Mouse (Mus musculus) CH12.LX (cell line): ENCODE results near the gene H2-DMa. TPM values are rescaled to one million over a fixed set of nuclear protein-coding genes. Genes with fewer than 3 reads are reported as not detected.

ENCODE experiments used
- DNase-seq: peaks from one replicate; pipeline ENCODE4 v3.0.0-alpha.2; 2013; ENCODE audit errors: extremely low read depth
- H3K27ac ChIP-seq: 2 replicates; pipeline ENCODE4 v1.5.1; 2012; ENCODE audit warnings: low read depth, mild to moderate bottlenecking, control low read depth, moderate library complexity; ENCODE audit not compliant: insufficient read depth
- H3K27me3 ChIP-seq: replicated peaks from 2 replicates; pipeline ENCODE3; 2012; ENCODE audit warnings: inconsistent platforms
- H3K36me3 ChIP-seq, 2 experiments: replicated peaks in 1 of 2; 2 replicates each; pipeline versions ENCODE3 to v1.6.1; 2012; ENCODE audit warnings: inconsistent platforms in 1 of 2, low read length in 1 of 2, mild to moderate bottlenecking in 1 of 2, mixed read lengths in 1 of 2, moderate library complexity in 1 of 2; ENCODE audit not compliant: control insufficient read depth in 1 of 2, insufficient read depth in 1 of 2
- H3K4me1 ChIP-seq, 2 experiments: 2 replicates each; pipeline ENCODE4 v1.6.1; 2012; ENCODE audit warnings: inconsistent platforms in 1 of 2, moderate library complexity in 1 of 2; ENCODE audit not compliant: insufficient read depth in 2 of 2, control insufficient read depth in 1 of 2
- H3K4me2 ChIP-seq: 2 replicates; pipeline ENCODE4 v1.6.1; 2012; ENCODE audit warnings: low read depth, mild to moderate bottlenecking, control low read depth; ENCODE audit not compliant: poor library complexity, insufficient read depth, severe bottlenecking
- H3K4me3 ChIP-seq, 3 experiments: fragments of 150-350 bp in 1 of 3; sonication (generic) in 1 of 3; replicated peaks in 1 of 3; 2 replicates each; pipeline versions ENCODE3 to v1.5.1; 2011 to 2012; ENCODE audit warnings: low read depth in 2 of 3, low read length in 2 of 3, mild to moderate bottlenecking in 2 of 3, moderate library complexity in 2 of 3, control low read depth in 1 of 3, improper control_type of control experiment in 1 of 3, inconsistent platforms in 1 of 3, mixed read lengths in 1 of 3; ENCODE audit not compliant: poor library complexity in 1 of 3
- H3K79me2 ChIP-seq: replicated peaks from 2 replicates; pipeline ENCODE4 v1.6.1; 2012; ENCODE audit warnings: mild to moderate bottlenecking, moderate library complexity; ENCODE audit not compliant: control insufficient read depth, poor library complexity, insufficient read depth, severe bottlenecking; ENCODE audit errors: extremely low read depth
- H3K9ac ChIP-seq: 2 replicates; pipeline ENCODE4 v1.6.1; 2012; ENCODE audit warnings: low read depth, mild to moderate bottlenecking, control low read depth, moderate library complexity; ENCODE audit not compliant: insufficient read depth
- H3K9me3 ChIP-seq: replicated peaks from 2 replicates; pipeline ENCODE3; 2012; ENCODE audit warnings: low read length, inconsistent platforms, mixed read lengths
- BHLHE40 ChIP-seq: IDR thresholded peaks from 2 replicates; pipeline ENCODE4 v1.6.1; 2011; ENCODE audit warnings: mild to moderate bottlenecking, low read depth, low read length, improper control_type of control experiment
- CHD1 ChIP-seq: IDR thresholded peaks from 2 replicates; pipeline ENCODE4 v1.6.1; 2012; ENCODE audit warnings: low read depth, low read length, improper control_type of control experiment, inconsistent platforms
- CHD2 ChIP-seq: IDR thresholded peaks from 2 replicates; pipeline ENCODE4 v1.6.1; 2011; ENCODE audit warnings: low read length, improper control_type of control experiment
- E2F4 ChIP-seq: IDR thresholded peaks from 2 replicates; pipeline ENCODE4 v1.6.1; 2011; ENCODE audit warnings: low read depth, low read length, improper control_type of control experiment; ENCODE audit not compliant: insufficient replicate concordance
- ELF1 ChIP-seq: IDR thresholded peaks from 2 replicates; pipeline ENCODE4 v1.6.1; 2014; ENCODE audit warnings: low read depth, mild to moderate bottlenecking, inconsistent platforms, low read length, improper control_type of control experiment
- HCFC1 ChIP-seq: IDR thresholded peaks from 2 replicates; pipeline ENCODE4 v1.6.1; 2012; ENCODE audit warnings: low read depth, mild to moderate bottlenecking, inconsistent platforms, low read length, improper control_type of control experiment
- IRF4 ChIP-seq: IDR thresholded peaks from 2 replicates; pipeline ENCODE4 v1.6.1; 2014; ENCODE audit warnings: low read depth, mild to moderate bottlenecking, inconsistent platforms, low read length, improper control_type of control experiment
- JUN ChIP-seq: IDR thresholded peaks from 2 replicates; pipeline ENCODE4 v1.6.1; 2011; ENCODE audit warnings: low read depth, mild to moderate bottlenecking, low read length, improper control_type of control experiment, moderate library complexity; ENCODE audit not compliant: insufficient read depth
- JUND ChIP-seq: conservative IDR thresholded peaks from 2 replicates; pipeline ENCODE4 v1.6.1; 2011; ENCODE audit warnings: low read depth, low read length, improper control_type of control experiment
- KAT2A ChIP-seq: IDR thresholded peaks from 2 replicates; pipeline ENCODE4 v1.6.1; 2012; ENCODE audit warnings: low read length, improper control_type of control experiment, inconsistent platforms; ENCODE audit not compliant: insufficient replicate concordance
- MAFK ChIP-seq: IDR thresholded peaks from 2 replicates; pipeline ENCODE4 v1.6.1; 2011; ENCODE audit warnings: low read length, improper control_type of control experiment; ENCODE audit not compliant: insufficient replicate concordance
- MAX ChIP-seq: IDR thresholded peaks from 2 replicates; pipeline ENCODE4 v1.6.1; 2011; ENCODE audit warnings: low read length, improper control_type of control experiment
- MEF2A ChIP-seq: IDR thresholded peaks from 2 replicates; pipeline ENCODE4 v1.6.1; 2014; ENCODE audit warnings: low read depth, mild to moderate bottlenecking, inconsistent platforms, low read length, improper control_type of control experiment, borderline replicate concordance
- MYC ChIP-seq: IDR thresholded peaks from 2 replicates; pipeline ENCODE4 v1.6.1; 2011; ENCODE audit warnings: low read depth, mild to moderate bottlenecking, improper control_type of control experiment, low read length
- NELFE ChIP-seq: IDR thresholded peaks from 2 replicates; pipeline ENCODE4 v1.6.1; 2011; ENCODE audit warnings: low read depth, low read length, improper control_type of control experiment
- NRF1 ChIP-seq: IDR thresholded peaks from 2 replicates; pipeline ENCODE4 v1.6.1; 2014; ENCODE audit warnings: low read depth, mild to moderate bottlenecking, inconsistent platforms, low read length, improper control_type of control experiment, moderate library complexity
- POLR2A ChIP-seq: IDR thresholded peaks from 2 replicates; pipeline ENCODE4 v1.6.1; 2011; ENCODE audit warnings: low read depth, mild to moderate bottlenecking, improper control_type of control experiment, low read length
- POLR2AphosphoS2 ChIP-seq: IDR thresholded peaks from 2 replicates; pipeline ENCODE4 v1.6.1; 2011; ENCODE audit warnings: low read depth, low read length, improper control_type of control experiment
- RAD21 ChIP-seq: IDR thresholded peaks from 2 replicates; pipeline ENCODE4 v1.6.1; 2011; ENCODE audit warnings: low read depth, mild to moderate bottlenecking, low read length, improper control_type of control experiment, moderate library complexity
- RCOR1 ChIP-seq: conservative IDR thresholded peaks from 2 replicates; pipeline ENCODE4 v1.6.1; 2012; ENCODE audit warnings: low read depth, mild to moderate bottlenecking, inconsistent platforms, low read length, improper control_type of control experiment
- SIN3A ChIP-seq: IDR thresholded peaks from 2 replicates; pipeline ENCODE4 v1.6.1; 2012; ENCODE audit warnings: low read length, improper control_type of control experiment, inconsistent platforms
- SMC3 ChIP-seq: IDR thresholded peaks from 2 replicates; pipeline ENCODE4 v1.6.1; 2011; ENCODE audit warnings: low read depth, low read length, improper control_type of control experiment
- TBP ChIP-seq: conservative IDR thresholded peaks from 2 replicates; pipeline ENCODE4 v1.6.1; 2011; ENCODE audit warnings: low read depth, low read length, improper control_type of control experiment
- USF1 ChIP-seq: IDR thresholded peaks from 2 replicates; pipeline ENCODE4 v1.6.1; 2014; ENCODE audit warnings: low read depth, mild to moderate bottlenecking, inconsistent platforms, low read length, improper control_type of control experiment
- ZKSCAN1 ChIP-seq: IDR thresholded peaks from 2 replicates; pipeline ENCODE4 v1.6.1; 2012; ENCODE audit warnings: low read depth, inconsistent platforms, low read length, improper control_type of control experiment, borderline replicate concordance
- ZMIZ1 ChIP-seq: IDR thresholded peaks from 2 replicates; pipeline ENCODE4 v1.6.1; 2012; ENCODE audit warnings: low read depth, mild to moderate bottlenecking, inconsistent platforms, low read length, improper control_type of control experiment
- ZNF384 ChIP-seq: IDR thresholded peaks from 2 replicates; pipeline ENCODE4 v1.6.1; 2012; ENCODE audit warnings: low read depth, low read length, improper control_type of control experiment, inconsistent platforms
- dilution Hi-C: fragments of 300-500 bp; cut with MboI; formaldehyde crosslinking; loops from 2 replicates; pipeline ENCODE4 v1.14.3; 2020; ENCODE audit warnings: low sequenced_read_pairs; ENCODE audit not compliant: extremely low pct_unique_long_range_greater_than_20kb, extremely low pct_ligation_motif_present
- in situ Hi-C: fragments of 300-500 bp; cut with MboI; formaldehyde crosslinking; loops from 3 replicates; pipeline ENCODE4 v1.14.3; 2019; ENCODE audit warnings: low sequenced_read_pairs, low pct_ligation_motif_present, low pct_unique_long_range_greater_than_20kb, mixed read lengths
- polyA plus RNA-seq: library from polyadenylated mRNA; unstranded; fragments of >175 nt; gene quantifications from 2 replicates; pipeline ENCODE4 v1.2.1, GENCODE M21; 2012; ENCODE audit warnings: low read depth; ENCODE audit not compliant: insufficient read length
- total RNA-seq, 2 experiments: library from RNA; depleted of rRNA; stranded (reverse); fragments of 300-350 nt in 1 of 2; fragments of >200 nt in 1 of 2; gene quantifications; 2 replicates each; pipeline ENCODE4 v1.2.3; 2012 to 2014

The H2-DMa gene
- total and polyA plus RNA-seq, 3 experiments: 67.7 to 119 (median 112) TPM

DNA sequence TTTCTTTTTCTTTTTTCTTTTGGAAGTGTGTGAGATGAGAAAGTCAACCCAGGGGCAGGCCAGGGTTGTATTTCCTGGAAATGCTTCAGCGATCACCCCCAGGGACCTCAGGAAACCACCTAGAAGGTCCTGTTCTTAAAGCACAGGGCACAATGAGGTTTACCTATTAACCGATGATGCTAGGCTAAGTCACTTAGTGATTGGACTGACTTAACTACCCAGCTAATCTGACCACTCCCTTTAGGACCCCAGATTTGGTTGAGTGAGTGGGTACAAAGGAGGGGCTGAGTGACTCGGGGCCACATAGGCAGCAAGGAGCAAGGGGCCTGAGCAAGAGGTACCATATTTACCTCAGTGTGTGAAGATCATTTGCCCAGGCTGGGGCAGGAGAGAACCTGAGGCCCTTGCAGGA is 25.6 kb downstream of the H2-DMa start (continued):
- TF ChIP-seq MEF2A (0 out of 2 replicates have a peak, but pooled peaks have one; percentile 42), KAT2A (no peak), SMC3 (no peak), ZMIZ1 (peak; percentile 43; the same call in 1 of the 2 replicates), RAD21 (no peak), E2F4 (no peak), SIN3A (0 out of 2 replicates have a peak, but pooled peaks have one; percentile 48), BHLHE40 (peak; percentile 2; the same call in 1 of the 2 replicates), ZNF384 (peak; percentile 59), ZKSCAN1 (no peak), USF1 (no peak), MAX (peak; percentile 12; the same call in 1 of the 2 replicates), IRF4 (peak; percentile 64), MAFK (0 out of 2 replicates have a peak, but pooled peaks have one; percentile 19), HCFC1 (peak; percentile 39; the same call in 1 of the 2 replicates), POLR2AphosphoS2 (no peak), MYC (no peak), CHD1 (no peak), POLR2A (peak; percentile 58; the same call in 1 of the 2 replicates), NELFE (0 out of 2 replicates have a peak, but pooled peaks have one; percentile 49), ELF1 (peak; percentile 77), JUND (no peak), RCOR1 (peak; percentile 20; the same call in 1 of the 2 replicates)

DNA sequence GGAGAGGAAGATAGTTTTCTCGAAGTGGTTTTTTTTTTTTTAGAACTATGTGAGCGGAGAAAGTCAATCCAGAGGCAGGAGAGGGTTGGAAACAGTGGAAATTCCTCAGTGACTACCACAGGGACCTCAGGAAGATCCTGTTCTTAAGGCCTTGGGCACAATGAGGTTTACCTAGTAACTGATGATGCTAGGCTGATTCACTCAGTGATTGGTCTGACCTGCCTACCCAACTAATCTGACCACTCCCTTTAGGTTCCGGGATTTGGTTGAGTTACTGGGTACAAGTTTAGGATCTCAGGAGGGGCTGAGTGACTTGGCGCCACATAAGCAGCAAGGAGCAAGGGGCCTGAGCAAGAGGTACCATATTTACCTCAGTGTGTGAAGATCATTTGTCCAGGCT is 33.6 kb downstream of the H2-DMa start, which contains the start of gene H2-DMb1:
H2-DMb1 (plus strand) TSS at position 150 of the 400 bp plus-strand sequence.
- dilution Hi-C loops (no loop called here), in situ Hi-C loops (no loop called here)
- H3K36me3 ChIP-seq: peaks cover 5 to 30% of the 10 kb centered on the region in 2 experiments
- H3K4me1 ChIP-seq: peaks cover 2 to 17% of the 10 kb centered on the region in 2 experiments; a peak in 3 of 4 replicates
- no peak within 1 kb of the TSS for H3K27ac ChIP-seq
- no peak within 1 kb of the TSS for H3K4me2 ChIP-seq
- no peak within 1 kb of the TSS for H3K9ac ChIP-seq
- H3K27me3 ChIP-seq: no peaks in the 10 kb centered on the region
- H3K4me3 ChIP-seq: peak within 1 kb of the TSS in 2 of 3 experiments; percentile 37 to 44
- no peaks in the 10 kb centered on the region for H3K9me3 ChIP-seq
- peak; percentile 94 for DNase-seq
- no peaks in the 10 kb centered on the region for H3K79me2 ChIP-seq
- TF ChIP-seq NRF1 (peak; percentile 40), ELF1 (peak; percentile 65), MYC (0 out of 2 replicates have a peak, but pooled peaks have one; percentile 34), MAX (no peak), HCFC1 (0 out of 2 replicates have a peak, but pooled peaks have one; percentile 12), ZKSCAN1 (peak; percentile 15; the same call in 1 of the 2 replicates), JUN (no peak), USF1 (no peak), TBP (0 out of 2 replicates have a peak, but pooled peaks have one; percentile 30), CHD2 (peak; percentile 98)
